Mouse (Mus musculus) adrenal gland, adult 18-20 months (tissue): Measurements from ENCODE around the gene Rgs2. TPM values are rescaled to one million over a fixed set of nuclear protein-coding genes. Genes with fewer than 3 reads are reported as not detected.
A peak's percentile ranks its signal among the peaks of the same experiment; 100 is the strongest.

Experiments used
- DNase-seq, 2 experiments: peaks; one replicate each; pipeline ENCODE4 v3.0.0; 2021 to 2022; ENCODE audit warnings: low spot score in 2 of 2
- long read RNA-seq, 2 experiments: library from polyadenylated mRNA; stranded (forward); transcript quantifications; one replicate each; pipeline ENCODE4 v2.0.0; 2021
- total RNA-seq, 2 experiments: library from RNA; stranded (reverse); gene quantifications; 1 replicate in 1 of 2; 2 replicates in 1 of 2; pipeline ENCODE4 v1.2.3; 2021

The Rgs2 gene
- 100 to 1,000 TPM; 210 to 229 TPM for total RNA-seq
- long read RNA-seq, experiment 1, transcript Rgs2-202 (5 exons, 3,021 nt), result major isoform, 29 of 36 reads
- long read RNA-seq, experiment 1, partial matches to known transcripts, result 1 of 36 reads
- long read RNA-seq, experiment 1, other reads (novel, unspliced or antisense), result 3 of 36 reads
- long read RNA-seq, experiment 2, transcript Rgs2-202 (5 exons, 3,021 nt), result major isoform, 53 of 59 reads
- long read RNA-seq, experiment 2, partial matches to known transcripts, result 1 of 59 reads
- long read RNA-seq, experiment 2, other reads (novel, unspliced or antisense), result 5 of 59 reads

DNA sequence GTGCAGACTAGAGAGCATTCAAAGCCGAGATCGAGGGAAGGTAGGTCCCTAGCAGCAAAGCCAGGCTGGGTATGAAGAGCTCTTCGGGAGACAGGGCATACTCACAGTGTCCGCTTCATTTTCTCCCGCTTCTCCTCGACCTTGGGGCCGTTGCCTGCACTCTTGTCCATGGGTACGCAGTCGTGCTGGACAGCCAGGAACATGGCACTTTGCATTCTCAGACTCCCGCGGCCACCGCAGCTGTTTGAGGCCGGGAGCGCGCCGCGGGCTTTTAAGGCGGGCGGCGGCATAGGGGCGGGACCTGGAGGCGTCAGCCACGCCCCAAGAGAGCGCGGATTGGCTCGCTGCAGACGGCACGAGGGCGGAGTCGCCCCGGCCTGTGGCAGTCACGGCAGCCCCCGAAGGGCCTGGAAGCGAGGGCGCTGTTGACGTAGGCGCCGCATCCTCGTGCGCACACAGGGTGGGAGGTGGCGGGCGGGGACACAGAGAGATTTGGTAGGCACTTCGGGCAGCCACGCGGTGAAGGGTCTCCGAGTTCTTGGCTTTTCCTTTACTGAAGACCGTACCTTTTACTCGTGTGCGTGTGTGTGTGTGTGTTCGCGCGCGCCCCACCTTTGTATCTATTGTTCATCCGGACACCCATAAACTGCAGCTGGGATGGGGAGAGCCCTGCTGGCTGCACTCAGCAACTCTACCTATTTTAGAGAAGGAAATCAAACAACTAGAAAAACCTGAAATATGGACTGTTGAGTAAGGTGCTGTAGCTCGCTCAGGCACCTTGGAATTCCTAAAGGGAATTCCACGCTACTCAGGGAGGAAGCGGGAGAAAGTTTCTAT, at the start of gene Rgs2:
Rgs2 (minus strand) TSS at position 258 of the 837 bp plus-strand sequence.
- DNase-seq, result peak; percentile 99 to 100

DNA sequence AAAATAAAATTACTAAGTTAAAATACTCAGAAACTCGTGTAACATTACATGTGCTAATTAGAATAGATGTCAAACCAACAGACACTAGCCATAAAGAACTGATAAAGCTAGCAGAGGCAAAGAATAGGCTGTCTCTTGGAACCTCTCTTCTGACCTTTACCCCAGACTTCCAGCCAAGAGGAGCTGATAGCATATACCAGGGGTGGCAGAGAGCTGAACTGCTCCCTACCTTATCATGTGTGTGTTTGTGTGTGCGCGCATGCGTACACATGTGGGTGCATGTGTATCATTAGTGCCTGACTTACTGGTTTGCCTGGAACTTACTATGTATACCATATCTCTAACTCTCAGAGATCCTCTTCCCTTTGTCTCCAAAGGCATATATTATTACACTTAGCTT, 49.4 kb upstream of the Rgs2 start:
- no peak for DNase-seq

DNA sequence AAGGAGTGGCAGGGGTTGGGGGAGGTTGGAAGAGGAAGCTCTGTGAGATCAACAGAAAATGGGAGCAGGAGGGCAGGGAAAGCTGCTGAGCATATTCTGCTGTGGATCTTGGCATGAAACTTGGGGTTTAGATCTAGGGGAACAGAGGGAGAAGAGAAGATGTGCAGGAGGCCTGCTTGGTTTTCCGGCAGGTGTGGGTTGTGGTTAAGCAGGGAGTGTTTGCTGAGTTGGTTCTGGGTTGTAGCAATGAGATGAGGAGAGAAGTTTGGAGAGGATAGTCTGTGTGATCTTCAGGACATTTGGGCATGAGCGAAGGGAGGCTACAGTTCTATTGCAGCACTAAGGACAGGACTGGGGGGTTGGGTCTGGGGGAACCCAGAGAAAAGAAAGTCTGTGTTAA, 37.9 kb upstream of the Rgs2 start:
- no peak for DNase-seq

DNA sequence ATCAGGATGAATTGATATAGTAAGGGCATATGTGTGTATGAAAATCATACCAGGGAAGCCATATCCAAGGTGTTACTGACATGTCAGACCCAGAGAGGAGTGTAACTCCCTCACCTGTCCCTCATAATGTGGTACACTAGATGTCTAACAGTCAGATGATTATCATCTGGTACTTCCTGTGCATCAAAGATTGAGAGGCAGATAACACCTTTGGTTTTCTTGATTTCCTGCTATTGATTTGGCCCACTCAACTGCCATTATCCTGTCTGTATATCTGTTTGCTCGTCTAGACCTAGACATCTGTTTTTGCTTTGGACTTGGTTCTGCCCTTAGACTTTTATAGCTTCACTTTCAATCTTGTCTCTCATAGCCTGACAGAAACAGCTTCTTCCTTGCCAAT, 29.5 kb upstream of the Rgs2 start:
- no peak for DNase-seq

DNA sequence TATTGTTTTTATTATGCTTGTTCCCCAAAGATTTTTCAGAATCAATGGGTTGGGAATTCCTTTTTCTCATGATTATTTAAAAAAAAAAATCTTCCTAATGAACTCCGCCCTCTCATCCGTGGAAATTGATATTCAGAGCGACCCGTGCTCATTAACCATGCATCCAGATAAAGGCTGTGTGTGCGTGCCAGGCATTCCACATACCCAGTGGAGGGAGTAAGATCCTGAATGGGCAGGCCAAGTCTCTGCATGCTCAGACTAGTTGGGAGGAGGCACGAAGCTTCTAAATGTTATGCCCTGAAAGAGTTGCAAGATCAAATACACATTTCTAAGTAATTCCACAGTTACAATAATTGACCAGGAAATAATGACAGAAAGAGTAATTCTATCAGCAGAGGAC, 26.5 kb upstream of the Rgs2 start:
- no peak for DNase-seq

DNA sequence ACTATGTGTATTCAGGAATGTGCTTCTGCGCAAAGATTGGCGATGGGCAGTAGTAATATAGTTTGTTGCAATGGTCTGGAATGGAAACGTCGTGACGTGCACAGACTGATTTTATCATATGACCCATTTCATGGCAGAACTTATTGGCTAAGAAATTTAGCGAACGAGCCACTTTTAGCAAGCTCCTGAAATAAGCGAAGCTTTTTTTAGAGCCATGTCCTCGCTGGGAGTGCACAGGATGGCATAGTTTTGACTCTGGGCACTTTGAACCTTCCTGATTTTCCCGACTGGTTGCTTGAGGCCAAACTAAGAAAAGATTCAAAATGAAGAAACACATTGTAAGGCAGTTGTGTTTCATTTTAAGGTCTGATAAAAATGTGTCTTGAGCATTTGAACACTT, 25.7 kb upstream of the Rgs2 start:
- no peak for DNase-seq

DNA sequence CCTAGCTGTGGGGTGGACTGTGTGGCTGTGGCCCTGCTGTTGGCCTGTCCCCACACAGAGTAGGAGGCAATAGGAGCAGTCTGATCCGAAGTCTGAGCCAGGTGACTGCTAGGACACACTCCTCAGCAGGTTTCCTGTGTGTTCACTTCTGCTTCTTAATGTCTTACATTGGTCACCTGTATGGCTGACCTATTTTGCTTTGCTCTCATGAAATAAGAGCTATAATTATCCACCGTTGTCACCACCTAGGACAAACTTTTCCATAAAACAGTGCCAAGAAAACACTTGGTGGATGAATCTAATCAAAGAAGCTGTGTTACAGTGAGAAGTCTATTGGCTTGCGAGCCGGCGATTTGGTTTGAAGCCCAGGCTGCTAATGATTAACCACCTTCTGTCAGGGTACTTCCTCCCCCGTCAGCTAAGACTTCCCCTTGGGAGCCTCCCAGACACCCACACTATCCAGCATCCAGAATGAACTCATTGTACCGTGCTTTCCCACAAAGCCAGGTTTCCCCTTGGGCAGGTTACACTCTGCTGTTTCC, 14.5 kb upstream of the Rgs2 start:
- DNase-seq, result no peak

DNA sequence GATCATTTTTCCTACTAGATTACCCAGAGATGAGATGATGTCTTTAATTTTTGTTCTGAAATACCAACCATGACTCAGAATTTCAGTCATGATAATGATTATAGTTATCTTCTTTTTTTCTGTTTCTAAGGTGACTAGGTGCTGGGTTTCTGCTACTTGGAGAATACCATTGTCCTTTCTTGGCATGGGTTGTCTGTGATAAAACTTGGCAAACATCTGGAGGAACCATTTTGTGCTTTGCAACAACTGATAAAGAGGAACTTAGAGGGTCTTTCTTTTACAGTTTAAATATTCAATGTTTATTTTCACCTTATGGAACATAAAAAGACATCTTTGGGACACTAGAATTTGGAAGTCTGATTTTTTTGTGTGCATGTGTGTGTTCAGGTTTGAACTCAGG, 10.0 kb upstream of the Rgs2 start:
- no peak for DNase-seq

DNA sequence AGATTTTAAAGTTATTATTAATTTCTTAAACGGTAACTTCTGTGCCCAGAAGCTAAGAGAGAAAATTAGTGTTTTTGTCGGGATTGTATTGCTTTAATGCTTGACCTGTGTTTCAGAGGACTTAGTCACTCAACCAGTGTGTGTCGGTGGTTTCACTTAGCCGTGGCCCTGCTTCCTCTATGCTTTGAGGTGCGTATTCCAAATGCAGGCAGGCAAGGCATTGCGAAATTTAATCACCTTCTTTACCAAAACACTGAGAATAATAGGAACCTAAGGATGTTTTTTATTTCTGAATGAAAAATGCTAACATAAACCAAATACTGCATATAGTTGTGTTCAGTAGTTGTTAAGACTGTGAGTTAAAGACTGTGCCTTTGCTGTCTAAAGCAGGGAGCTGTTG, 3.4 kb upstream of the Rgs2 start:
- DNase-seq, result no peak

DNA sequence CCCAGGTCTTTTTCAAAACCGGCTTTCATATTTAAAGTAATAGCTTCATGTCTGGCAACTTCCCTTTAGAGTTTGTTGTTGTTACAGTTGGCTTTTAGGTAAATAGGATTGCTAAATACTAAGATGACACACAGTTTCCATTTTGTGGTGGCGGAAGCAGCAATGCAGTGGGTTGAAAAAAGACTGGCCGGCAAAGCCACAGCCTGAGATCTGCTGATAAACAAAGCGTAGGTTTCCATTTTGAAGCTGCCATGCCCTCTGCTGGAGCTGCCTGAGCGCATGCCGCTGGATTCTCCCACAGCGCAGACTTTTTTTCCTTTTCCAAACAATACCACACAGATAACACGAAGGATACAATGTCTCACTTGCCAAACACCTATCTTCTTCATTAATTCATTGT, 2.6 kb upstream of the Rgs2 start:
- peak; percentile 61 for DNase-seq

DNA sequence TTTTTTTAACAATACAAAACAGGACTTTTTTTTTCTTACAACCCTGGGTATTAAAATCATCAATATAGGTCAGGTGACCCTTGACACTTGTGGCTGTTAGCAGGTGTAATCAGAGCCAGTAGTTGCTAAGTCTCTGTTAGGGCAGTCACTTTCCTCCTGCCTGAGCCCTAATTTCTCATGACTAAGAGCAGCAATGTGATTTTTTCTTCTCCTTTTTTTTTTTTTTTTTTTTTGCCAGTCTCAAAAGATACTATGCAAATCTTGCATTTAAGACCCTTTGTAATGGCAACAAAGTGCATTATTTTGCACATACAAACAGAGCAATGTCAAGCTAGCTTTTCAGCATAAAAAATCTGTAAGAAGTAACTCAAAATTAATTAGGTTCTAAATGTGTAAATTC, 1.7 kb upstream of the Rgs2 start:
- DNase-seq, result no peak

DNA sequence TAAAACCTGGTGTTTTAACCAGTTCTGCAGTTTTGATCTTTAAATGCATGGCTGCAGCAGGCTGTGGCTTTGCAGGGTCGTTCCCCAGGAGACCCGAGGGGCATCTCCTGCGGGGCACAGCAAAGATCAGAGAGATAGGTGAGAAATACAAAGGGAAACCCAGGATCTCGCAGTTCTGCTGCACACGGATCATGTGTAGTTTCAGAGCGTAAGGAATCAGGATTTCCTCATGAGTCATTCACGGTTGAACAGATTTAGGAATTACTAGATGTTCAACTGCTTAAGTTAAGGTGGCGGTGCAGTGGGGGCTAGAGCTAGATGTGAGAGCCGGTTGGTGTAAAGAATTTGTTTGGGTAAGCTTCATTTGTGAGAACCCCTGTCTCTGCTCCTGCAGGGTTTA, 780 bp upstream of the Rgs2 start:
- DNase-seq, result peak in 1 of 2 experiments; percentile 45

DNA sequence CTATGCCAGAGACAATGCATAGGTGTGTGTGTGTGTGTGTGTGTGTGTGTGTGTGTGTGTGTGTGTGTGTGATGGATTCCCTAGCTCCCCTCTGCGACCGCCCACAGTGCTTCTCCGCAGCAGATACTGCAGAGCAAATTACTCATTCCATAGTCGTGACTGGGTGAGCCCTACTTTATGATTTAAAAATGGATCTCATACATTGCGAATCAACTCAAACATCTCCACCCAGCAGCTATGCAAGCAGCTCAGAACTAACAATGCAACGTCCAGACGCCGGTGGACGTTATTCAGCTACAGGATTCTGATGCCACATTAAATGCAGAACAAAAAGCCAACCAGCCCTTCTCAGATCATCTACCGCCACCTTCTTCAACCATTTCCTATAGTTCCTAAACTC, 545 bp downstream of the Rgs2 start:
- DNase-seq, result no peak

DNA sequence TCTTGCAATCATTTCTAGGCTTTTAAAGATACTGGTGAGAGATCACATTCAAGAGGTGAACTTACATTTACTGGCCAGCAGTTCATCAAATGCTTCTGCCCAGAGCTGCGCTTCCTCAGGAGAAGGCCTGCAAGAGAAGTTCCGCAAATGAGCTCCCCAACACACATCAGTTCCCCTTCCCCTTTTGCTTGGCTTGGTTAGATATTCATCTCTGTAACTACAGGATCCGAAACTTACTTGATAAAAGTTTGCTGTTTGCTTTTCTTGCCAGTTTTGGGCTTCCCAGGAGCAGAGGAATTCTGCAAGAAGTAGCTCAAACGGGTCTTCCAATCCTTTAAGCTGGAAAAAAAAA, 1.3 kb downstream of the Rgs2 start:
- no peak for DNase-seq

DNA sequence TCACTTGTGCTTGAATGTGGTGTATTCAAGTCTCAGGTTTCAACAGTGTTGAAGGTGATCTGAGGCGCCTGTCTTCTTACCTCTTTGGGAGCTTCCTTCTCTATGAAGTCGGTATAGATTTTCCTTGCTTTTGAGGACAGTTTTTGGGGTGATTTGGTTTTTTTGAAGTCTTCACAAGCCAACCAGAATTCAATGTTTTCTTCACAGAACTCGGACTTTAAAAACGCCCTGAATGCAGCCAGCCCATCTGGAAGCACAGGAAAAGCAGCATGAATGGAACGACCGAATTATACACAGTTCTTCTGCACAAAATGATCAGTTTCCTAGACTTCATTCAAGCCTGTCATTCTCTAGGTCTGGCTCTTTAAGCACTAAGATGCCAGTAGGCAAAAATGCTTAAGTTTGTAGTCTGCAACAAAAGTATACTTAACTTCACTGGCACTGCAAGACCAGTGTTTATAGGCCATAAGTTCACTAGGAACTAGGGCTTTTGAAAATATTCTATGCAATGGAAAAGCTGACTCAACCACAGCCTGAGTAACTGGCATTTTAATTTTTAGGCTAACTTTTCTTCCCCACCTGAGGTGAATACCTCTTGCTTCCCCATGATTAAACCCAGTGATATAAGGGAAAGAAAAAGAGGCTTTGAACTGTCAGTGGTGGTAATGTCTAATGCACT, 1.8 kb downstream of the Rgs2 start:
- no peak for DNase-seq

DNA sequence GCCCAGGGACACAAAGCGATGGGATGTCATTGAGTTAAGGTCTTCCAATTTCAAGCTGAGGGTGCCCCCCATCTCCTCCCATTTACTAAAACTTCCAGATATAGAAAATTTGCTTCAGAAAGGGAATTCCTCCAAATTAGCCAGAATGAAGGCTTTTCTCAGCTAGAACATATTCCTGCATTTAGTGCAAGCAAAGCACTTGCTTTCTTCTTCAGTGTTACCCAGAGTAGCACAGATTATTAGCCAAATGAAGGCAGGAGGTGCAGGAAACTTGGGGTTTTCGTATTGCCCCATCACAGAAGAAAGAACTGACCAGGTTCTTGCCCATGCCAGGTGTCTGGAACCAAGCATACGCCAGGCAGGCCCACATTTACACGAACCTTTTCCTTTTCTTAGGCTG, 3.7 kb downstream of the Rgs2 start:
- DNase-seq, result no peak

DNA sequence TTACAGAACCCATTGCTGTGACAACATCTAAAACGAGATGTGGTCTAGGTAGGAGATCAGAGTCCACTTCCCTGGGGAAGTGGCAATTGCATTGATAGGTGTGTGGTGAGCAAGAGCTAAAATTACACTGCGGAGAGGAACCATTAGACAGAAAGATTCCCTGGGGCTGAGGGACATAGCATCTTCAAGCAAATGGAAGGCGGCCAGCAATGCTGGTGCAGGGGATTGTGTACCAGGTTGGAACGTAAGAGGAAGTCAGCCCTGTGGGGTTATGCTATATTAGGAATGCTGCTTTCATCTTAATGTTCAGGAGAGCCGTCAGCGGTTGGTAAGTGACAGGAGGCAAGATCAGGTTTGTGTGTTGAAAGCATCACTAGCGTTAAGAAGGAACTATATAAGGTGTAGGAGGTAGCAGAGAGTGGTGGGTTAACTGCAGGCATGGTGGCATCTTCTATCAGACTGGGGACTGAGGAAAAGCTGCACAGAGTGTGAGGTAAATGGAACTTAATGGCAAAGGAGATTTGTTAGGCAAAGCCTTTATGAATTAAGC, 4.5 kb downstream of the Rgs2 start:
- no peak for DNase-seq

DNA sequence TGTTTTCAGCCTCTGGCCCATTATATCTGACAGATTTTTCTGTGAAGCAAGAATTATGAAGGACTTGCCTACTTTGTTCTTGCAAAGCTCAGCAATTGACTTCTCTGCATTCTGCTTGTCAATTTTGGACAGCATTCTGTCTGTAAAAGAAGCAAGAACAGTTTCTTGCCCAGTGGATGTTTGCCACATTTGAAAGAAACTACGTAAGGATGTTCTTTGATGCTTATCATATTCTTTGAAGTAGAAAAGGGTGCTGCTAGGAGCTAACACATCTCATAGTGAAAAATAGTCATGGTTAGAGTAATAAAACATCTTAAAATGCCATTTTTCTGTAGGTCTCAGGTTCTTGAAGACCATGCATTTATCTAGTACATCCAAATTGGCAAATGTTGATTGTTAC, 10.9 kb downstream of the Rgs2 start:
- DNase-seq, result no peak

DNA sequence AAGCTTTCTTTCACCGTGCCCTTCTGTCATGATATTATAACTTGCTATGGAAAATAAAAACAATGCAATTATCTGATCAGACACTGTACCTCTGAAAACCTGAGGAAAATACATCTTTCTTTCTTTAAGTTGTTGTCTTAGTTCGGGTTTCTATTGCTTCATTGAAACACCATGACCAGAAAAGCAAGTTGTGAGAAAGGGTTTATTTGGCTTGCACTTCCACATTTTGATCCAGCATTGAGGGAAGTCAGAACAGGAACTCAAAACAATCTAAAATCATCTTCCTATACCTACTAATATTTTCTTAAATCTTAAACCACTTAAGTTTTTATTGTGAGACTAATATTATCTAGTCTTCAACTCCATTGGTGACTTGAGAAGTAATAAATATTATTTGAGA, 11.4 kb downstream of the Rgs2 start:
- no peak for DNase-seq

DNA sequence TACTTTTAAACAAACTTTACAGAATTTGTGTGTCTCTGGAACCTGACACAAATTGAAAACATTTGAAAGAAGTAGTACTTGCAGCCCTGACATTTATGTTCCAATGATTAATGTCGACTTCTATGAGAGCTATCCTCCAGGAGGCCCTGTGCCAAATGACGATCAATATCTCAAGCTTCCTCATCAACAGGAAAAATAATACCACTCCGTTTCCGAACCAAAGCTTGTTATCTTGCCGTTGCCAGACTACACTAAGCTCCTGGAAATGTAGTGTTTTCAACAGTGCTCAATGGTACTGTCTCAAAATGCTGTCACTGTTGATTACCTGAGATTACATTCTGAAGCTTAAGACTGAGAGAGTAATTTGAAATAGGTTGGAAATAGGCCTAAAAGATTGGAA, 13.7 kb downstream of the Rgs2 start:
- DNase-seq, result no peak

DNA sequence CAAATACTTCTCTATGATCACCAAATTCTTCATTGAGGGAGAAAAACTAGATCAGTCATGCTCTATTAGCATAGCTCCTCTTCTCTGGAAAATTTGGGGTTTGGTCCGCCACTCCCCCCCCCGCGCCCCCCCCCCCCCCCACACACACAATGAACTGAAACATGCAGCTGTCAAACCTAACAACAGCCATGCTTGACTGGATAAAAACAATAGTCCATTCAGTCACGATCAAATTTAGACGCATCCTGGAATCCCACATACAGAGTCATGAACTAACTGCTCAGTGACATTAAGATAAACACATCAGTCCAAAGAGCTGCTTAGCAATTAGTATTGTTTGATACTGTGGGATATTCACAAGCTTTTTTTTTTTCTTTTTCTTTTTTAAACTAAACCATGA, 14.2 kb downstream of the Rgs2 start:
- no peak for DNase-seq

DNA sequence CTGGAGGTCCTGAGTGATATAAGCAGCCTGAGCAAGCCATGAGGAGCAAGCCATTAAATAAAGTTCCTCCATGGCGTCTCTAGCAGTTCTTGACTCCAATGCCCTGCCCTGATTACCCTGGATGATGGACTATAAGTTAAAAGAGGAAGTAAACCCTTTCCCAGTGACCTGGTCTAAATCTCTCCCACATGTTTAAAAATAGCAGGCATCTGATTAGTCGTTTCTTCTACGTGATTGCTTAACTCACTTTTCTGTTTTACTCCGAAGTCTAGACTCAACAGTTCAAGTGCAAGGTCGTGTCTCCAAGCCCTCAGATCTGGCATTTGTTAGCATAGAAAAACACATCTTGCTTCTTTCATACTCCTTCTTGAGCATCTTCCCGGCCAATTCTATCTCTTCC, 15.2 kb downstream of the Rgs2 start:
- DNase-seq, result no peak
